ENCODE assay signal across 11 mouse cellular contexts in the genomic region with DNA sequence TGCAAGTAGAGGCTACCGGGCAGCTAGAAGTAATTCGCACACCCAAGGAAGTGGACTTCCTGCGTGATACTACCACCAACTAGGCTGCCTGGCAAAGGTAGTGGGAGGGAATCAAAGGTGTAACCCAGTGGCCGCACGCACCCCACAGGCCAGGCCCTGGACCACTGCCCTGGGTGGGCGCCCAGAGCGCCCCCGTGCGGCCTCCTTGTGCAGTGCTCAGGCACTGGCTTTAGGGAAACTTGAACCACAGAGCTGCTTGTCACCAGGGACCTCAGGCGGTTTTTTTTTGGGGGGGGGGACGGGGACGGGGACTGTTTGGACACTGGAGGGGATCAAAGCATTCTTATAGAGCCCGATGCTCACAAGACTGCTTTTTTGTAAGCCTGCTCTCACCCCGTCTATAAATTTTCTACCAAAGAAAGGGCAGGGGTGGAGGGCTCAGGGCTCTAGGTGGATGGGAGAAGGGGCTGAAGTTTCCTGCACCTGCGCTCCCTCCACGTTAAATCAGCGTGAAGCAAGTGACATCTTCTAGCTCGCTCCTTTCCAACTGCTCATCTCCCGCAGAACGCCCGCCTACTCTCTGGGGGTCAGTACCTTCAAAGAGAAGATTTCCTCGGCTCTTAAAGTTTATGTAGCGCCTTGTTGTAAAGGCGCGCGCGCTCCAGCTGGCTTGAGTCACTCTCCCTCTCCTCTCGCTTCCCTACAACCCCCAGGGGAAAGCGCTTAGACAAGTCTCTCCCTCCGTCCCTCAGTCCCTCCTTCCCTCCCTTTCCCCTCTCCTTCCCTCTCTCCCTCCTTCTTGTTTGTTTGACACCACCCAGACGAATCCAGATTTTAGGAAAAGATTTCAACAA. TPM values are rescaled to one million over a fixed set of nuclear protein-coding genes. Genes with fewer than 3 reads are reported as not detected.
DNase-seq lines count a peak whose midpoint lies in the region; ATAC-seq and TF ChIP-seq lines count a peak whose summit lies in the region.
"Had no signal": no experiment of that assay in that cellular context is flagged by ENCODE, and none has a peak within 500 bp of the region (broad histone marks: within the 10 kb centered on the region; RNA-seq: fewer than 3 reads in every experiment).

No protein-coding gene starts in this region.

- peak overlapping the region; percentile 41 for H3K4me2 ChIP-seq in heart, embryonic 15.5 days
- H3K4me2 ChIP-seq in limb, embryonic 15.5 days: peak overlapping the region; percentile 22; the same call in 1 of the 2 replicates
- H3K4me2 ChIP-seq: liver, embryonic 15.5 days had no signal

- H3K27me3 ChIP-seq in heart, embryonic 15.5 days: peaks cover 78% of the 10 kb centered on the region
- H3K27me3 ChIP-seq in limb, embryonic 15.5 days: peaks cover 70% of the 10 kb centered on the region

- DNase-seq in heart, postnatal 25 days (ENCODE audit: low spot score): no peak
- DNase-seq in A20 (ENCODE audit: low read depth, low spot score): peak; percentile 9
- DNase-seq in brain, embryonic 14.5 days (ENCODE audit: low read depth): no peak
- no peak for DNase-seq in adrenal gland, adult 18-20 months (ENCODE audit: low spot score in 2 of 2)
- no peak for DNase-seq in spleen, postnatal 4 days (ENCODE audit: low spot score in 2 of 2)
- DNase-seq: gastrocnemius, postnatal 36 days; thymus, postnatal 14 days had no signal

- H3K4me1 ChIP-seq in heart, embryonic 15.5 days (replicated peaks): peaks cover 7% of the 10 kb centered on the region; the same call in 1 of the 2 replicates
- peaks cover 8% of the 10 kb centered on the region for H3K4me1 ChIP-seq in limb, embryonic 15.5 days
- H3K4me1 ChIP-seq: liver, embryonic 15.5 days had no signal

- no peak overlapping the region for H3K27ac ChIP-seq in heart, embryonic 15.5 days
- no peak overlapping the region for H3K27ac ChIP-seq in limb, embryonic 15.5 days
- H3K27ac ChIP-seq: liver, embryonic 15.5 days had no signal

- peak overlapping the region; percentile 31; the same call in 1 of the 2 replicates for H3K9ac ChIP-seq in heart, embryonic 15.5 days
- H3K9ac ChIP-seq in limb, embryonic 15.5 days: no peak overlapping the region
- H3K9ac ChIP-seq: liver, embryonic 15.5 days had no signal

- no peak for TF ChIP-seq POLR2A in brain, embryonic 14.5 days (IDR thresholded peaks at IDR 0.05; ENCODE audit: borderline replicate concordance, extremely low read depth, insufficient read depth, insufficient read length, poor library complexity, severe bottlenecking)

- peak overlapping the region; percentile 10; the same call in 1 of the 2 replicates for H3K4me3 ChIP-seq in heart, embryonic 15.5 days
- H3K4me3 ChIP-seq in limb, embryonic 15.5 days: peak overlapping the region; percentile 14; the same call in 1 of the 2 replicates
- H3K4me3 ChIP-seq: liver, embryonic 15.5 days had no signal

- no peak for ATAC-seq in heart, embryonic 15.5 days (replicated peaks; ENCODE audit: insufficient number of reproducible peaks, insufficient read depth, low FRiP score, low read depth)
- ATAC-seq in limb, embryonic 15.5 days (ENCODE audit: insufficient number of reproducible peaks, low FRiP score, low TSS enrichment, low read depth): no peak
- no peak for ATAC-seq in activated CD4-positive, CD25-positive, alpha-beta regulatory T cell, adult 4 months

- H3K9me3 ChIP-seq in heart, embryonic 15.5 days (replicated peaks): no peaks in the 10 kb centered on the region
- no peaks in the 10 kb centered on the region for H3K9me3 ChIP-seq in limb, embryonic 15.5 days
- H3K9me3 ChIP-seq: liver, embryonic 15.5 days had no signal

- 4% methylated on average over 31 of the region's 31 CpGs for WGBS in heart, embryonic 15.5 days
- 6% methylated on average over 31 of the region's 31 CpGs for WGBS in limb, embryonic 15.5 days

- intact Hi-C loops in heart, postnatal 25 days (cut with DNase I): no loop called here

- peak; percentile 43; the same call in 1 of the 2 replicates for TF ChIP-seq CTCF in brain, embryonic 14.5 days (IDR thresholded peaks at IDR 0.05; ENCODE audit: borderline replicate concordance, extremely low read depth, insufficient read depth, insufficient read length)

- no peaks in the 10 kb centered on the region for H3K36me3 ChIP-seq in heart, embryonic 15.5 days
- H3K36me3 ChIP-seq in limb, embryonic 15.5 days: no peaks in the 10 kb centered on the region
- H3K36me3 ChIP-seq: liver, embryonic 15.5 days had no signal

RNA-seq across cellular contexts. Expression of a gene that starts 6.5 kb away (rescaled TPM):
- polyA plus RNA-seq in heart, embryonic 15.5 days (2015; fragmentation: Nextera tagmentation; extraction: Ambion mirVana): 0.79 and 4.9 TPM in 2 replicates
- total RNA-seq in heart, postnatal 25 days (2021): under 1 TPM; 0.14 to 0.18 TPM
- 0.67 and 1.3 TPM in 2 replicates for polyA plus RNA-seq in brain, embryonic 14.5 days (2012; rRNA removed)
- 10.6 and 14.7 TPM in 2 replicates for polyA plus RNA-seq in limb, embryonic 15.5 days (2015; fragmentation: Nextera tagmentation; extraction: Ambion mirVana)
- total RNA-seq in adrenal gland, adult 18-20 months (2021): 1 to 10 TPM; 3.5 to 9.6 TPM
- not detected for polyA plus RNA-seq in activated CD4-positive, CD25-positive, alpha-beta regulatory T cell, adult 4 months (2017; shearing (Covaris generic))

RNA-seq across cellular contexts. Expression of a gene that starts 55.6 kb away (rescaled TPM):
- polyA plus RNA-seq in heart, embryonic 15.5 days (2015; fragmentation: Nextera tagmentation; extraction: Ambion mirVana): 0.15 and 0.41 TPM in 2 replicates
- total RNA-seq in heart, postnatal 25 days (2021): not detected
- 2.1 and 7.2 TPM in 2 replicates for polyA plus RNA-seq in brain, embryonic 14.5 days (2012; rRNA removed)
- 0.08 TPM in 1 of 2 replicates, not detected in the other for polyA plus RNA-seq in limb, embryonic 15.5 days (2015; fragmentation: Nextera tagmentation; extraction: Ambion mirVana)
- not detected for total RNA-seq in adrenal gland, adult 18-20 months (2021)
- not detected for polyA plus RNA-seq in activated CD4-positive, CD25-positive, alpha-beta regulatory T cell, adult 4 months (2017; shearing (Covaris generic))
- total RNA-seq: gastrocnemius, postnatal 36 days had no signal
- polyA plus RNA-seq: liver, embryonic 15.5 days had no signal
